In genomic region chr8:83799607-83799950, GRCm38 (mm10) we compare ENCODE assay signal across 15 mouse cellular contexts. TPM values are rescaled to one million over a fixed set of nuclear protein-coding genes. Genes with fewer than 3 reads are reported as not detected.
DNase-seq lines count a peak whose midpoint lies in the region; ATAC-seq and TF ChIP-seq lines count a peak whose summit lies in the region.
"Had no signal": no experiment of that assay in that cellular context is flagged by ENCODE, and none has a peak within 500 bp of the region (broad histone marks: within the 10 kb centered on the region; RNA-seq: fewer than 3 reads in every experiment).

No protein-coding gene starts in this region.

- no peak for TF ChIP-seq CTCF in heart, postnatal 0 days (IDR thresholded peaks at IDR 0.05; ENCODE audit: low read depth)
- no peak for TF ChIP-seq CTCF in lung, embryonic 14.5 days (IDR thresholded peaks at IDR 0.05; ENCODE audit: low read depth)
- no peak for TF ChIP-seq CTCF in lung, adult 2 months (IDR thresholded peaks at IDR 0.05; ENCODE audit: insufficient read depth, low read length)

- H3K4me2 ChIP-seq in heart, postnatal 0 days (ENCODE audit: low read depth, low read length): no peak overlapping the region
- H3K4me2 ChIP-seq in lung, embryonic 14.5 days: no peak overlapping the region
- no peak overlapping the region for H3K4me2 ChIP-seq in embryonic facial prominence, embryonic 13.5 days
- H3K4me2 ChIP-seq: midbrain, embryonic 12.5 days had no signal

- no peaks in the 10 kb centered on the region for H3K4me1 ChIP-seq in heart, postnatal 0 days (ENCODE audit: control insufficient read depth, insufficient read depth)
- no peaks in the 10 kb centered on the region for H3K4me1 ChIP-seq in lung, embryonic 14.5 days (ENCODE audit: insufficient read depth)
- H3K4me1 ChIP-seq in lung, adult 2 months (ENCODE audit: control insufficient read depth, insufficient read depth, low read length): peaks cover 7% of the 10 kb centered on the region
- H3K4me1 ChIP-seq in embryonic facial prominence, embryonic 13.5 days: peaks cover 13% of the 10 kb centered on the region; the same call in 1 of the 2 replicates
- H3K4me1 ChIP-seq: midbrain, embryonic 12.5 days had no signal

- H3K27me3 ChIP-seq in heart, postnatal 0 days (ENCODE audit: control insufficient read depth, insufficient read depth, low read length): no peaks in the 10 kb centered on the region
- no peaks in the 10 kb centered on the region for H3K27me3 ChIP-seq in lung, embryonic 14.5 days (ENCODE audit: insufficient read depth, low read length)
- H3K27me3 ChIP-seq in embryonic facial prominence, embryonic 13.5 days: no peaks in the 10 kb centered on the region
- H3K27me3 ChIP-seq: CH12.LX; midbrain, embryonic 12.5 days had no signal

- ATAC-seq in heart, postnatal 0 days (ENCODE audit: insufficient read depth, low read depth): peak; percentile 53; the same call in 1 of the 2 replicates
- peak; percentile 47; the same call in 1 of the 2 replicates for ATAC-seq in lung, embryonic 14.5 days (ENCODE audit: insufficient read depth)
- no peak for ATAC-seq in embryonic facial prominence, embryonic 13.5 days (ENCODE audit: insufficient number of reproducible peaks, insufficient read depth, low FRiP score, low TSS enrichment, low read depth)
- ATAC-seq: hindbrain, postnatal 0 days had no signal

- H3K9me3 ChIP-seq in heart, postnatal 0 days (replicated peaks; ENCODE audit: control insufficient read depth, low read length): peaks cover 4% of the 10 kb centered on the region; the same call in 1 of the 2 replicates
- H3K9me3 ChIP-seq in lung, embryonic 14.5 days (ENCODE audit: low read depth, low read length): no peaks in the 10 kb centered on the region
- H3K9me3 ChIP-seq in embryonic facial prominence, embryonic 13.5 days: no peaks in the 10 kb centered on the region
- H3K9me3 ChIP-seq: midbrain, embryonic 12.5 days had no signal

- intact Hi-C loops in heart, postnatal 14 days (cut with DNase I): no loop called here

- H3K9ac ChIP-seq in heart, postnatal 0 days (replicated peaks; ENCODE audit: low read depth, low read length): no peak overlapping the region
- H3K9ac ChIP-seq in lung, embryonic 14.5 days: no peak overlapping the region
- H3K9ac ChIP-seq in embryonic facial prominence, embryonic 13.5 days: no peak overlapping the region
- H3K9ac ChIP-seq: midbrain, embryonic 12.5 days had no signal

- TF ChIP-seq POLR2A in lung, adult 2 months (IDR thresholded peaks at IDR 0.05; ENCODE audit: borderline replicate concordance, extremely low read depth, low read depth, low read length): no peak

- H3K27ac ChIP-seq in heart, postnatal 0 days (ENCODE audit: low read depth): peak overlapping the region; percentile 32; the same call in 1 of the 2 replicates
- H3K27ac ChIP-seq in lung, embryonic 14.5 days (ENCODE audit: low read depth): peak overlapping the region; percentile 56; the same call in 1 of the 2 replicates
- 0 out of 2 replicates have a peak overlapping the region, but pooled peaks have one; percentile 7 for H3K27ac ChIP-seq in embryonic facial prominence, embryonic 13.5 days
- H3K27ac ChIP-seq: hindbrain, postnatal 0 days; midbrain, embryonic 12.5 days had no signal

- TF ChIP-seq EP300 in heart, postnatal 0 days (IDR thresholded peaks at IDR 0.05; ENCODE audit: low read depth): no peak

- DNase-seq in heart, postnatal 0 days (ENCODE audit: low spot score): peak; percentile 17
- DNase-seq in heart, postnatal 14 days: no peak
- DNase-seq in lung, embryonic 14.5 days: peak; percentile 55
- no peak for DNase-seq in lung, adult 2 months
- DNase-seq in lung, postnatal 36 days: peak; percentile 65
- DNase-seq in spleen, postnatal 10 days (ENCODE audit: low spot score in 2 of 2): no peak
- no peak for DNase-seq in left cerebral cortex, adult 9 months (ENCODE audit: low spot score in 2 of 2)
- DNase-seq: cerebellum, adult 18-20 months; kidney, postnatal 36 days; right cerebral cortex, postnatal 25 days; thymus, postnatal 25 days had no signal

- no peak overlapping the region for H3K4me3 ChIP-seq in heart, postnatal 0 days (ENCODE audit: low read depth, low read length)
- H3K4me3 ChIP-seq in lung, embryonic 14.5 days (ENCODE audit: low read depth, low read length): no peak overlapping the region
- no peak overlapping the region for H3K4me3 ChIP-seq in lung, adult 2 months (replicated peaks; ENCODE audit: extremely low read depth, low read depth, low read length)
- H3K4me3 ChIP-seq in embryonic facial prominence, embryonic 13.5 days: no peak overlapping the region
- H3K4me3 ChIP-seq: midbrain, embryonic 12.5 days had no signal

- H3K36me3 ChIP-seq in heart, postnatal 0 days (replicated peaks; ENCODE audit: control insufficient read depth, insufficient read depth, low read length): no peaks in the 10 kb centered on the region
- H3K36me3 ChIP-seq in lung, embryonic 14.5 days (ENCODE audit: insufficient read depth): no peaks in the 10 kb centered on the region
- H3K36me3 ChIP-seq in embryonic facial prominence, embryonic 13.5 days: no peaks in the 10 kb centered on the region
- H3K36me3 ChIP-seq: midbrain, embryonic 12.5 days had no signal

- 52% methylated on average over 8 of the region's 8 CpGs for WGBS in heart, postnatal 0 days
- WGBS in lung, embryonic 14.5 days: 49% methylated on average over 8 of the region's 8 CpGs
- 29% methylated on average over 8 of the region's 8 CpGs for WGBS in lung, adult 2 months
- 54% methylated on average over 8 of the region's 8 CpGs for WGBS in embryonic facial prominence, embryonic 13.5 days

RNA-seq across cellular contexts. Expression of gene Adgre5, which starts 58.5 kb away (rescaled TPM):
- 46.4 and 51.2 TPM in 2 replicates for total RNA-seq in heart, postnatal 0 days (2014; rRNA removed; ENCODE audit: low replicate concordance)
- polyA plus RNA-seq in heart, postnatal 0 days (2015; fragmentation: Nextera tagmentation; extraction: Ambion mirVana): 35.3 and 35.8 TPM in 2 replicates
- total RNA-seq in heart, postnatal 14 days (2021): 10 to 100 TPM; 56.7 to 59.2 TPM
- polyA plus RNA-seq in lung, embryonic 14.5 days (2014; fragmentation: Nextera tagmentation; extraction: Ambion mirVana): 56.9 and 57.0 TPM in 2 replicates
- polyA plus RNA-seq in lung, adult 2 months (2012; rRNA removed): 557 and 634 TPM in 2 replicates
- polyA plus RNA-seq in embryonic facial prominence, embryonic 13.5 days (2015; fragmentation: Nextera tagmentation; extraction: Ambion mirVana): 27.1 and 27.7 TPM in 2 replicates

Comparison
In these comparisons a context has a peak if more than half of its experiments do, and no peak if none do; other contexts are left out.
1. DNase-seq: peak in heart, postnatal 0 days (single experiment), lung, embryonic 14.5 days (single experiment) and lung, postnatal 36 days (single experiment); none in heart, postnatal 14 days (0 of 2), lung, adult 2 months (single experiment), spleen, postnatal 10 days (0 of 2) and left cerebral cortex, adult 9 months (0 of 2).
2. Peak in every context shown above with its lines, with median percentiles within 50 percentile points of each other: H3K27ac ChIP-seq.